8 mouse cellular contexts compared by ENCODE assay signal in the genomic region with DNA sequence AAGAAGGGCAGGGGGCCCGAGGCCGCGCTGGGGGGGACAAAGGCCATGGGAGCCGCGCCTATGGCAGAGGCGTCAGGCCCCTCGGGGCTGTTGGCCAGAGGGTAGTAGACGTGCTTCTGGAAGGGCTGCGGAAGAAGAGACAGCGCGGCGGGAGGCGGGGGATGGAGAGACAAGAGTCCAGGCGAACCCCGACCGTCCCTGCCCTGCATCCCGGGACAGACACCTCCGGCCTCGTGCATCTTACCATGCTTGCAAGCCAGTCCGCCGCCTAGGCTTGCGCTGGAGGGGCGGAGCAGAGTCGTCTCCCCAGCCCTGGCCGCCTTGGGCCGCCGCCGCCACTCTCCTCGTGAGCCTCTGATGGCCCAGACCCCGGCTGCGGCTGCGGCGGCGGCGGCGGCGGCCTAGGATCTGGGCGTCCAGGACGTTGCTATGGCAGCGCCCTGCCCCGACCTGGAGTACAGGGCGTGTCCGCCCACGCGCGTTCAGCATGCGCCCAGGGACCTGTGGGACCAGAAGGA. TPM values are rescaled to one million over a fixed set of nuclear protein-coding genes. Genes with fewer than 3 reads are reported as not detected.
DNase-seq lines count a peak whose midpoint lies in the region; ATAC-seq and TF ChIP-seq lines count a peak whose summit lies in the region.

No protein-coding gene starts in this region.

- peak overlapping the region; percentile 58 for H3K9ac ChIP-seq in embryonic facial prominence, embryonic 14.5 days (ENCODE audit: low read depth, low read length)
- peak overlapping the region; percentile 64 for H3K9ac ChIP-seq in hindbrain, embryonic 16.5 days (ENCODE audit: low read depth, low read length)
- peak overlapping the region; percentile 42 for H3K9ac ChIP-seq in lung, embryonic 14.5 days

- 6% methylated on average over 26 of the region's 47 CpGs for WGBS in embryonic facial prominence, embryonic 14.5 days
- WGBS in hindbrain, embryonic 16.5 days: 2% methylated on average over 35 of the region's 47 CpGs
- 2% methylated on average over 46 of the region's 47 CpGs for WGBS in lung, embryonic 14.5 days

- TF ChIP-seq CTCF in lung, embryonic 14.5 days (IDR thresholded peaks at IDR 0.05; ENCODE audit: low read depth): no peak

- no peak overlapping the region for H3K27ac ChIP-seq in embryonic facial prominence, embryonic 14.5 days (replicated peaks; ENCODE audit: low read depth, low read length)
- H3K27ac ChIP-seq in hindbrain, embryonic 16.5 days (ENCODE audit: low read depth, low read length): no peak overlapping the region
- H3K27ac ChIP-seq in lung, embryonic 14.5 days (ENCODE audit: low read depth): no peak overlapping the region

- DNase-seq in heart, adult 11 months: peak; percentile 91
- no peak for DNase-seq in heart, adult 9 months (ENCODE audit: low spot score in 2 of 2)
- peak; percentile 62 for DNase-seq in ZHBTc4 (ENCODE audit: low read depth, low spot score)
- DNase-seq in embryonic facial prominence, embryonic 14.5 days (ENCODE audit: low spot score): peak; percentile 33
- peak; percentile 69 for DNase-seq in lung, embryonic 14.5 days
- peak; percentile 68 for DNase-seq in retina, embryonic 14.5 days (ENCODE audit: low spot score)
- DNase-seq in left cerebral cortex, adult 11 months (ENCODE audit: low spot score): no peak

- H3K4me3 ChIP-seq in embryonic facial prominence, embryonic 14.5 days (ENCODE audit: low read depth, low read length): peak overlapping the region; percentile 73
- peak overlapping the region; percentile 36 for H3K4me3 ChIP-seq in hindbrain, embryonic 16.5 days (ENCODE audit: low read length)
- H3K4me3 ChIP-seq in lung, embryonic 14.5 days (ENCODE audit: low read depth, low read length): peak overlapping the region; percentile 62

- peak; percentile 3; the same call in 1 of the 2 replicates for ATAC-seq in embryonic facial prominence, embryonic 14.5 days (ENCODE audit: low read depth)
- peak; percentile 7 for ATAC-seq in hindbrain, embryonic 16.5 days
- ATAC-seq in lung, embryonic 14.5 days (ENCODE audit: insufficient read depth): peak; percentile 43

- H3K4me1 ChIP-seq in embryonic facial prominence, embryonic 14.5 days (ENCODE audit: control insufficient read depth, insufficient read depth, low read length): peaks cover 36% of the 10 kb centered on the region
- H3K4me1 ChIP-seq in hindbrain, embryonic 16.5 days (ENCODE audit: control insufficient read depth, insufficient read depth, low read depth, low read length): peaks cover 42% of the 10 kb centered on the region
- H3K4me1 ChIP-seq in lung, embryonic 14.5 days (ENCODE audit: insufficient read depth): peaks cover 24% of the 10 kb centered on the region

- peak overlapping the region; percentile 92 for H3K4me2 ChIP-seq in embryonic facial prominence, embryonic 14.5 days (ENCODE audit: low read depth, low read length)
- peak overlapping the region; percentile 88 for H3K4me2 ChIP-seq in hindbrain, embryonic 16.5 days (ENCODE audit: low read length)
- peak overlapping the region; percentile 70 for H3K4me2 ChIP-seq in lung, embryonic 14.5 days

- no peaks in the 10 kb centered on the region for H3K9me3 ChIP-seq in embryonic facial prominence, embryonic 14.5 days (ENCODE audit: control insufficient read depth, low read length)
- no peaks in the 10 kb centered on the region for H3K9me3 ChIP-seq in hindbrain, embryonic 16.5 days (ENCODE audit: control insufficient read depth, low read length)
- no peaks in the 10 kb centered on the region for H3K9me3 ChIP-seq in lung, embryonic 14.5 days (ENCODE audit: low read depth, low read length)

- peaks cover 16% of the 10 kb centered on the region; the same call in 1 of the 2 replicates for H3K36me3 ChIP-seq in embryonic facial prominence, embryonic 14.5 days (ENCODE audit: control insufficient read depth, insufficient read depth, low read length)
- no peaks in the 10 kb centered on the region for H3K36me3 ChIP-seq in hindbrain, embryonic 16.5 days (ENCODE audit: control insufficient read depth, insufficient read depth, low read length)
- H3K36me3 ChIP-seq in lung, embryonic 14.5 days (ENCODE audit: insufficient read depth): peaks cover 15% of the 10 kb centered on the region

- no peaks in the 10 kb centered on the region for H3K27me3 ChIP-seq in embryonic facial prominence, embryonic 14.5 days (replicated peaks; ENCODE audit: control insufficient read depth, insufficient read depth, low read length)
- no peaks in the 10 kb centered on the region for H3K27me3 ChIP-seq in hindbrain, embryonic 16.5 days (replicated peaks; ENCODE audit: control insufficient read depth, insufficient read depth, low read length)
- H3K27me3 ChIP-seq in lung, embryonic 14.5 days (ENCODE audit: insufficient read depth, low read length): peaks cover 15% of the 10 kb centered on the region; the same call in 1 of the 2 replicates

RNA-seq across cellular contexts. Expression of a gene that starts 2.5 kb away (rescaled TPM):
- 20.0 and 23.3 TPM in 2 replicates for polyA plus RNA-seq in embryonic facial prominence, embryonic 14.5 days (2014; fragmentation: Nextera tagmentation; extraction: Ambion mirVana)
- polyA plus RNA-seq in hindbrain, embryonic 16.5 days (2015; fragmentation: Nextera tagmentation; extraction: Ambion mirVana): 85.8 and 93.5 TPM in 2 replicates
- 26.9 and 28.5 TPM in 2 replicates for polyA plus RNA-seq in lung, embryonic 14.5 days (2014; fragmentation: Nextera tagmentation; extraction: Ambion mirVana)

RNA-seq across cellular contexts. Expression of a gene that starts 15.1 kb away (rescaled TPM):
- 48.6 and 54.2 TPM in 2 replicates for polyA plus RNA-seq in embryonic facial prominence, embryonic 14.5 days (2014; fragmentation: Nextera tagmentation; extraction: Ambion mirVana)
- 22.5 and 24.8 TPM in 2 replicates for polyA plus RNA-seq in hindbrain, embryonic 16.5 days (2015; fragmentation: Nextera tagmentation; extraction: Ambion mirVana)
- polyA plus RNA-seq in lung, embryonic 14.5 days (2014; fragmentation: Nextera tagmentation; extraction: Ambion mirVana): 55.5 and 59.8 TPM in 2 replicates

Comparison
In these comparisons a context has a peak if more than half of its experiments do, and no peak if none do; other contexts are left out.
1. DNase-seq: peak in heart, adult 11 months (single experiment), ZHBTc4 (single experiment), embryonic facial prominence, embryonic 14.5 days (single experiment), lung, embryonic 14.5 days (single experiment) and retina, embryonic 14.5 days (single experiment); none in heart, adult 9 months (0 of 2) and left cerebral cortex, adult 11 months (single experiment).
2. Peak in every context shown above with its lines, with median percentiles within 50 percentile points of each other: ATAC-seq, H3K4me2 ChIP-seq, H3K4me3 ChIP-seq and H3K9ac ChIP-seq.